ENCODE assay signal across 14 mouse cellular contexts in genomic region chr13:55855793-55856192, GRCm38 (mm10). TPM values are rescaled to one million over a fixed set of nuclear protein-coding genes. Genes with fewer than 3 reads are reported as not detected.
DNase-seq lines count a peak whose midpoint lies in the region.
"Had no signal": no experiment of that assay in that cellular context is flagged by ENCODE, and none has a peak within 500 bp of the region (broad histone marks: within the 10 kb centered on the region; RNA-seq: fewer than 3 reads in every experiment).

No protein-coding gene starts in this region.

- DNase-seq in adrenal gland, postnatal 10 days = peak; percentile 19
- no peak for DNase-seq in adrenal gland, adult 2 months
- DNase-seq in kidney, postnatal 14 days = peak; percentile 36
- no peak for DNase-seq in kidney, postnatal 25 days
- DNase-seq in gastrocnemius, postnatal 10 days = peak; percentile 42
- DNase-seq in lung, postnatal 25 days (ENCODE audit: low spot score) = peak; percentile 19
- no peak for DNase-seq in retina, postnatal 1 day
- no peak for DNase-seq in cerebellum, adult 9-10 months
- DNase-seq: cerebellum, adult 18-20 months had no signal

RNA-seq across cellular contexts. Expression of gene Pitx1, which starts 19.8 kb away (rescaled TPM):
- total RNA-seq in adrenal gland, postnatal 10 days (2021) = not detected
- total RNA-seq in adrenal gland, adult 2 months (2021) = not detected
- 0.07 TPM in 1 of 2 replicates, not detected in the other for polyA plus RNA-seq in adrenal gland, adult 2 months (2012; rRNA removed)
- total RNA-seq in gastrocnemius, postnatal 10 days (2021) = 1 to 10 TPM; 1.2 to 2.9 TPM
- total RNA-seq: heart, adult 18-20 months; layer of hippocampus, adult 2 months; megakaryocyte progenitor cell, adult 5-6 weeks had no signal
- polyA plus RNA-seq: forebrain, embryonic 13.5 days; hindbrain, embryonic 16.5 days had no signal

Comparison
In these comparisons a context has a peak if more than half of its experiments do, and no peak if none do; other contexts are left out.
1. DNase-seq: peak in adrenal gland, postnatal 10 days (single experiment), kidney, postnatal 14 days (single experiment), gastrocnemius, postnatal 10 days (single experiment) and lung, postnatal 25 days (single experiment); none in adrenal gland, adult 2 months (single experiment), kidney, postnatal 25 days (0 of 2), retina, postnatal 1 day (single experiment) and cerebellum, adult 9-10 months (single experiment).